Mouse (Mus musculus): ENCODE data around the gene Spata31d1b.

DNA sequence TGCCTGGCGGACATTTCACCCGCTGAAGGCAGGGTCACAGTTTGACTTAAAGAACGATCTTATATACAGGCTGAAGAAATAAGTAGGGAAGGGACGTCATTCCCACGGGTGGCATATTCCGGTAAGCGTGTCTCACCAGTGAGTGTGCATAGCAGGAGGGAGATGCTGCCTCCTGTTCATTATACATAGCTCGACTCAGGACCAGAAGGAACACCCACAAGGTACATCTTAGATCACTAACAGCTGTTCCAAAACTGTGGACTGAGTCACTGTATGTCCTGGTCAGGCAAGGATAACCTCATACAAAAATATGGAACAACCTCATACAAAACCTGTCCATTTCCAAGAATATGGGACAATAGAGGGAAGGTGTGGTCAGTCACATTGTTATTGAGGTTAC is 13.0 kb upstream of the Spata31d1b start:
- no peak for TF ChIP-seq CTCF (IDR thresholded peaks at IDR 0.05; ENCODE audit: insufficient read depth, low read length)
- TF ChIP-seq POLR2A (IDR thresholded peaks at IDR 0.05; ENCODE audit: borderline replicate concordance, extremely low read depth, low read depth, low read length) = no peak
